22 mouse cellular contexts compared by ENCODE assay signal in genomic region chr1:105770685-105771084, GRCm38 (mm10). TPM values are rescaled to one million over a fixed set of nuclear protein-coding genes. Genes with fewer than 3 reads are reported as not detected.
"Had no signal": no experiment of that assay in that cellular context is flagged by ENCODE, and none has a peak within 500 bp of the region (broad histone marks: within the 10 kb centered on the region; RNA-seq: fewer than 3 reads in every experiment).

No protein-coding gene starts in this region.

- H3K4me3 ChIP-seq: liver, embryonic 12.5 days; midbrain, embryonic 10.5 days; midbrain, embryonic 12.5 days; myocyte; neural tube, embryonic 13.5 days; neural tube, embryonic 15.5 days; stomach, embryonic 15.5 days had no signal

- H3K4me1 ChIP-seq: midbrain, embryonic 10.5 days; midbrain, embryonic 12.5 days; neural tube, embryonic 13.5 days; neural tube, embryonic 15.5 days; stomach, embryonic 15.5 days had no signal

- H3K4me2 ChIP-seq: liver, embryonic 12.5 days; lung, embryonic 14.5 days; midbrain, embryonic 12.5 days; neural tube, embryonic 13.5 days; neural tube, embryonic 15.5 days; stomach, embryonic 15.5 days had no signal

- ATAC-seq: liver, embryonic 12.5 days; lung, postnatal 0 days; midbrain, embryonic 16.5 days had no signal

- H3K9me3 ChIP-seq: liver, embryonic 12.5 days; midbrain, embryonic 10.5 days; midbrain, embryonic 12.5 days; neural tube, embryonic 13.5 days; neural tube, embryonic 15.5 days; stomach, embryonic 15.5 days had no signal

- H3K36me3 ChIP-seq: liver, embryonic 12.5 days; midbrain, embryonic 10.5 days; midbrain, embryonic 12.5 days; neural tube, embryonic 13.5 days; neural tube, embryonic 15.5 days; stomach, embryonic 15.5 days had no signal

- H3K27me3 ChIP-seq: liver, embryonic 12.5 days; midbrain, embryonic 12.5 days; neural tube, embryonic 13.5 days; neural tube, embryonic 15.5 days; stomach, embryonic 15.5 days had no signal

- H3K27ac ChIP-seq: liver, embryonic 12.5 days; liver, embryonic 14.5 days; midbrain, embryonic 10.5 days; midbrain, embryonic 12.5 days; neural tube, embryonic 13.5 days; neural tube, embryonic 15.5 days; stomach, embryonic 15.5 days; stomach, postnatal 0 days had no signal

- DNase-seq: lung, adult 18-20 months; lung, embryonic 14.5 days; lung, postnatal 4 days; midbrain, embryonic 14.5 days; retina, postnatal 1 day; right cerebral cortex, adult 18-20 months; right cerebral cortex, postnatal 25 days; right cerebral cortex, postnatal 4 days; thymus, adult 2 months; thymus, postnatal 36 days had no signal

- H3K9ac ChIP-seq: liver, embryonic 12.5 days; liver, embryonic 14.5 days; lung, embryonic 14.5 days; midbrain, embryonic 12.5 days; neural tube, embryonic 13.5 days; neural tube, embryonic 15.5 days; stomach, embryonic 15.5 days had no signal

RNA-seq across cellular contexts. Expression of gene Tnfrsf11a, which starts 9.8 kb away (rescaled TPM):
- total RNA-seq: megakaryocyte-erythroid progenitor cell, adult 5-6 weeks had no signal
